Mouse (Mus musculus) erythroblast, embryonic 14.5 days (primary cell): ENCODE results near the gene Ccdc65.

Source experiments
- GATA1 ChIP-seq: IDR thresholded peaks from 2 replicates; pipeline ENCODE4 v1.6.1; 2012; ENCODE audit warnings: low read length, inconsistent platforms, mixed read lengths
- TAL1 ChIP-seq: IDR thresholded peaks from 3 replicates; pipeline ENCODE4 v1.6.1; 2012; ENCODE audit warnings: low read length, inconsistent platforms, mixed read lengths

DNA sequence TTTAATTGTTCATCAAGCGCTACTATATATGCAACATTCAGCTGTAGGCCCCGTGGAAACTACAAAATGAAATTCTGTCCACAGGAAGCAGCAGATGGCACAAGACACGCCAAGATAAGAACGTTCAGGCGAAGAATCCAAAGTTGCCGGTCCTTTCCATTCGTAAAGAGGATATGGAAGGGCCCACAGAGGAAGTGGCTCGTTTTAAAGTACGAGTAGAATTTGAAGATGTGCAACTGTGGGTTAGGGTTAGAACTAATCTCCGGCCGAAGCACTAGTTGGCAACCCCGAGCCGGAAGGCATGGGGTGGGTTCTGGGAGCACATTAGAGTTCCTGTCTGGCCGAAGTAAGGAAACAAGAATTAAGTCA lies 45.8 kb upstream of the Ccdc65 start:
- TF ChIP-seq GATA1, result peak; percentile 82
- TF ChIP-seq TAL1, result peak; percentile 42; the same call in 2 of the 3 replicates
